Mouse (Mus musculus): ENCODE results near the gene Alg6.

DNA sequence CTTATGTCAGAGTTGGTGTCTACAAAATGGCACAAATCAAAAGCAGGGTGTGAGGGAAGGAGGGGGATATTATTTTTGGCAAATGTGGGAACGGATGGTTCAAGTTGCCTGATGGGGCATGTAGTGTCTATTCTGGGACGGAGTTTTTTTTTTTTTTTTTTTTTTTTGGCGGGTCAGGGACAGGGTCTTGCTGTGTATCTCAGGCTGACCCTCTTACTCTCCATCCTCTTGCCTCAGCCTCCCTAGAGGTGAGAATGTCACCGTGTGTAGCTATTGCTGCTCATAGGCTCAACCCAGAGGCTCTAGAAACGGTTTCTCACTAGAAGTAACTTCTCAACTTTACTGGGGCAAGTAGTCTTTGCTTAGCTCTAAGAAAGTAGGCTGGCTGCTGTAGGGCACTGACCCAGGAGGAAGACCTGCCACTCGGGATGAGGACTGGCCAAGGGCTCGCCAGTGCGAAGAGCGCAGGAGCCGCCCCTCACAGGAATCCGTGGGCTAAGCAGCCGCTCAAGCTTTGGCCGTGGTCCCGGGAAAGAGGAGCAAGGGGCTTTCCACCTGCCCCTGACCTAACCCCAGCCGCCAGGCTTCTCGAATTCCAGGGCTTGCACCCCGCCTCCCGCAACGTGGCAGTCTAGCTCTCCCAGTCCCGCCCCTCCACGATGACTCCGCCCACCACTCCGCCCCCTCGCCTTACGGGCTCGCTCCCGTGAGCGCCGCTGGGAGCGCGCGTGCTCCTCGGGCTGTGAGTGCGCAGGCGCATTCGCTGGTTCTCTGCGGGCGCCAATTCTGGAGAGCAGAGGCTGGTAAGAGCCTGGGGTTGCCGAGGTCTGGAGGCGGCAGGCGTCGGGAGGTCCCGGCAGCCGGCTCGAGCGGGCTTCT, at the start of gene Alg6:
- TF ChIP-seq CTCF (IDR thresholded peaks at IDR 0.05; ENCODE audit: control insufficient read depth, insufficient read depth, low read length) = no peak
- peak; percentile 63; the same call in 1 of the 2 replicates for TF ChIP-seq POLR2A (IDR thresholded peaks at IDR 0.05; ENCODE audit: borderline replicate concordance, control insufficient read depth, low read depth, low read length)
